Mouse (Mus musculus): ENCODE measurements around the gene Samd3. TPM values are rescaled to one million over a fixed set of nuclear protein-coding genes. Genes with fewer than 3 reads are reported as not detected.

The Samd3 gene
- polyA plus RNA-seq, 1 experiment from 2014 or later, result 0.14 TPM

DNA sequence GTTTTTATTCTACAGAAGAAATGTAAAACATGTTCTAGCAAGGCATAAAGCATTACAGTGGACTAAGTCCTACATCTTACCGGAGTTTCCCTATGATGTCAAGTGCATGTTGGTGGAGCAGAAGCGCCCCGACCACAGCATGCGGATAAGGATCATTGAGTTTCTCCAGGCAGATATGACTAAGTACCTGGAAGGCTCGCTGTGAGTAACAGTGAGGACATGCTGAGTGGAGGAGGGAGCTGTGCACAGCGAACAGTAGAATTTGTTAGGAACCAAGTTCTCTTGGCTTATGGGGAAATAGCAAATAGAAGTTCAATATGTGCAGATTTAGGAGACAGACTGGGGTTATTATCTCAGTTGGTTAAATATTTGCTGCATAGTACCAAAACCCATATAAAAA lies 15.0 kb downstream of the Samd3 start:
- ATAC-seq (no peak), DNase-seq (no peak)
- no peak overlapping the region for H3K4me2 ChIP-seq (ENCODE audit: low read depth, low read length)
- WGBS (ENCODE audit: insufficient replicate concordance), result 79% methylated on average over 6 of the region's 6 CpGs
- no peaks in the 10 kb centered on the region for H3K9me3 ChIP-seq (ENCODE audit: low read length)
- H3K27me3 ChIP-seq (ENCODE audit: insufficient read depth, low read length), result no peaks in the 10 kb centered on the region
- H3K4me1 ChIP-seq (ENCODE audit: insufficient read depth), result no peaks in the 10 kb centered on the region
- no peak overlapping the region for H3K4me3 ChIP-seq (ENCODE audit: low read depth, low read length)
- H3K27ac ChIP-seq (ENCODE audit: low read depth), result no peak overlapping the region
- no peaks in the 10 kb centered on the region for H3K36me3 ChIP-seq (replicated peaks; ENCODE audit: insufficient read depth, low read length)
- no peak overlapping the region for H3K9ac ChIP-seq (replicated peaks)
- TF ChIP-seq CTCF (IDR thresholded peaks at IDR 0.05; ENCODE audit: low read depth), result no peak
- no peak for TF ChIP-seq EP300 (IDR thresholded peaks at IDR 0.05; ENCODE audit: low read depth)

DNA sequence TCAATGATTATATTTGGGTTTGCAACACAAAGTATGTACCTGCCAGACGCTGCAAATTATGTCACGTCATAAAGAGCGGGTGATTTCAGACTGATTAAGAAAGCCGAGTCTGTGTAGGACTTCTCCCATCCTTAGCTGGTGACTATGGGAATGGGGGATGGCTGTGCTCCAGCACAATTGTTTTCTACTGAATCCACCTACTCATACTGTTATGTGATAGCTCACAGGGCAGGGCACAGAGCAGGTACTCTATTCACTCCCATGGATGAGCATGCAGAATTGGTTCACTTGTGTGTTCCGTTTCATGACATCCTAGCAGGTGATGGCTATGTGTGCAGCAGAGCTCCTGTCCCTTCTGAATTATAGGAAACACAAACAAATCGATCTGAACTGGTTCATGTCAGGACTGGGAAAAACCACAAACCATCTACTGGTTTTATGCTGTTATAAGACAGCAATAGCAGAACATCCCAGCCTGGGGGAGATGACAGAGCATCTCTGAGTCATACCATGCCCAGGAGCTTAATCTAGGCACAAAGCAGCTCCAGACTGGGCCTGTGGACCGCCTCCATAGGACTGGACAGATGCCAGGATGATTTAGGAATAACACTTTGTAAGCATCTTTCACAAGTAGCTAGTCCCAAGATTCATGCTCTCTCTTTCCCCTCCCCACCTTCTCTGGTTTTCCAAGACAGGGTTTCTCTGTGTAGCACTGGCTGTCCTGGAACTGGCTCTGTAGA lies 20.1 kb downstream of the Samd3 start:
- Histone ChIP-seq H3K27me3 (ENCODE audit: insufficient read depth, low read length) (no peaks in the 10 kb centered on the region), H3K4me1 (ENCODE audit: insufficient read depth) (no peaks in the 10 kb centered on the region), H3K9me3 (ENCODE audit: low read length) (no peaks in the 10 kb centered on the region), H3K4me3 (ENCODE audit: low read depth, low read length) (no peak overlapping the region), H3K27ac (ENCODE audit: low read depth) (no peak overlapping the region), H3K4me2 (ENCODE audit: low read depth, low read length) (no peak overlapping the region), H3K36me3 (replicated peaks; ENCODE audit: insufficient read depth, low read length) (no peaks in the 10 kb centered on the region), H3K9ac (replicated peaks) (no peak overlapping the region)
- ATAC-seq (no peak), DNase-seq (no peak)
- TF ChIP-seq CTCF (IDR thresholded peaks at IDR 0.05; ENCODE audit: low read depth), result no peak
- no peak for TF ChIP-seq EP300 (IDR thresholded peaks at IDR 0.05; ENCODE audit: low read depth)
- 72% methylated on average over 7 of the region's 7 CpGs for WGBS (ENCODE audit: insufficient replicate concordance)

DNA sequence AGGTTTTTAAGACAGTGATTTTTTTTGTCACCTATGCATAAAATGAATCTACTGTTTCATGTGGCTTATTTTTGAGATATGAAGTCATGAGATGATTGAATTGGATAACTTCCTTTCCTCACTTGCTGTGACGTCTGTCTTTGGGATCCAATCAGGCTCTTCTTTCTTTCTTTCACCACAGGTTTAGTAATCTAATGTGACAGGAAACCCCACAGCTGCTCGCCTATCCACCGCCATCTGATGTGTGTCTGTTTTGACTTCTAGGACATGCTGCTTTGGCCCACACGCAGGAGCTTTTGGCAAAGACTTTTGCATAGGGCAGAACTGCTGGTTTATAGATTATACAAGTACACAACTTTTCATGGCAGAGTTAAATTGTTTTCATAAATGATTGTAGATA lies 30.4 kb downstream of the Samd3 start:
- DNase-seq (no peak), ATAC-seq (no peak)
- WGBS (ENCODE audit: insufficient replicate concordance), result 61% methylated on average over 4 of the region's 4 CpGs
- no peak overlapping the region for H3K4me3 ChIP-seq (ENCODE audit: low read depth, low read length)
- no peak overlapping the region for H3K9ac ChIP-seq (replicated peaks)
- no peaks in the 10 kb centered on the region for H3K36me3 ChIP-seq (replicated peaks; ENCODE audit: insufficient read depth, low read length)
- H3K9me3 ChIP-seq (ENCODE audit: low read length), result no peaks in the 10 kb centered on the region
- no peak overlapping the region for H3K4me2 ChIP-seq (ENCODE audit: low read depth, low read length)
- H3K27ac ChIP-seq (ENCODE audit: low read depth), result no peak overlapping the region
- TF ChIP-seq EP300 (IDR thresholded peaks at IDR 0.05; ENCODE audit: low read depth) (no peak), CTCF (IDR thresholded peaks at IDR 0.05; ENCODE audit: low read depth) (no peak)
- no peaks in the 10 kb centered on the region for H3K27me3 ChIP-seq (ENCODE audit: insufficient read depth, low read length)
- no peaks in the 10 kb centered on the region for H3K4me1 ChIP-seq (ENCODE audit: insufficient read depth)

DNA sequence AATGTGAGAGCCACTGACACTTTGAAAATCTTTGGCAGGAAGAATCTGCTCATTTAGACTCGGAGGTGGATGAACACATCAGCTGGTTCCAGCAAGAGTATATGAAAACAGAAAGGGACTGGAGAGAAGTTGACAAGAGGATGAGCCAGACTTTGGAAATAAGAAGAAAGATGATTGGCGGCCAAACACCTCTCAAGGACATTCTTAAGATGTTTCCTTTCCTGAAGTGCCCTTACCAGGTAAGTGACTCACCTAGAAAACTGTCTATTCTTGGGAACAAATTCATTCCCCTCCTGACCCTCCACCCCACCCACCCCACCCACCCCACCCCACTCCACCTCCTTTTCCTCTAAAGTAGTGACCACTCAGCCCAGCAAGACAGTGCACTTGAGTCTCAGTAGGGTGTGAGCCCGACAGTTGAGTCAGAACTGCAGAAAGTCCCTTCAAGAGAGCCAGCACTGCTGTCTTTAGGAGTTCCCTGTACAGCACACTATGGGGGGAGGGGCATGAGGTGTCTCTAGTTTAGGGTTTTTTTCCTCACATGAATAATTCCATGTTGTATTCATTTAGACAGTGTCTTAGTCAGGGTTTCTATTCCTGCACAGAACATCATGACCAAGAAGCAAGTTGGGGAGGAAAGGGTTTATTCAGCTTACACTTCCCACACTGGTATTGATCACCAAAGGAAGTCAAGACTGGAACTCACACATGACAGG lies 34.4 kb downstream of the Samd3 start:
- Histone ChIP-seq H3K4me1 (ENCODE audit: insufficient read depth) (no peaks in the 10 kb centered on the region), H3K36me3 (replicated peaks; ENCODE audit: insufficient read depth, low read length) (no peaks in the 10 kb centered on the region), H3K9me3 (ENCODE audit: low read length) (no peaks in the 10 kb centered on the region), H3K27me3 (ENCODE audit: insufficient read depth, low read length) (no peaks in the 10 kb centered on the region), H3K9ac (replicated peaks) (no peak overlapping the region), H3K4me2 (ENCODE audit: low read depth, low read length) (no peak overlapping the region), H3K4me3 (ENCODE audit: low read depth, low read length) (no peak overlapping the region), H3K27ac (ENCODE audit: low read depth) (no peak overlapping the region)
- TF ChIP-seq CTCF (IDR thresholded peaks at IDR 0.05; ENCODE audit: low read depth), result no peak
- no peak for TF ChIP-seq EP300 (IDR thresholded peaks at IDR 0.05; ENCODE audit: low read depth)
- WGBS (ENCODE audit: insufficient replicate concordance), result 66% methylated on average over 3 of the region's 3 CpGs
- ATAC-seq, result no peak
- DNase-seq, result no peak

GRCm38 (mm10) chr10:26275414-26275813 lies 45.9 kb downstream of the Samd3 start:
- TF ChIP-seq EP300 (IDR thresholded peaks at IDR 0.05; ENCODE audit: low read depth), result no peak
- TF ChIP-seq CTCF (IDR thresholded peaks at IDR 0.05; ENCODE audit: low read depth), result no peak
- Histone ChIP-seq H3K36me3 (replicated peaks; ENCODE audit: insufficient read depth, low read length) (peaks cover 15% of the 10 kb centered on the region), H3K4me1 (ENCODE audit: insufficient read depth) (no peaks in the 10 kb centered on the region), H3K4me3 (ENCODE audit: low read depth, low read length) (no peak overlapping the region), H3K4me2 (ENCODE audit: low read depth, low read length) (no peak overlapping the region), H3K27me3 (ENCODE audit: insufficient read depth, low read length) (no peaks in the 10 kb centered on the region), H3K27ac (ENCODE audit: low read depth) (no peak overlapping the region), H3K9ac (replicated peaks) (no peak overlapping the region), H3K9me3 (ENCODE audit: low read length) (no peaks in the 10 kb centered on the region)
- 83% methylated on average over 6 of the region's 6 CpGs for WGBS (ENCODE audit: insufficient replicate concordance)
- DNase-seq (no peak), ATAC-seq (no peak)

DNA sequence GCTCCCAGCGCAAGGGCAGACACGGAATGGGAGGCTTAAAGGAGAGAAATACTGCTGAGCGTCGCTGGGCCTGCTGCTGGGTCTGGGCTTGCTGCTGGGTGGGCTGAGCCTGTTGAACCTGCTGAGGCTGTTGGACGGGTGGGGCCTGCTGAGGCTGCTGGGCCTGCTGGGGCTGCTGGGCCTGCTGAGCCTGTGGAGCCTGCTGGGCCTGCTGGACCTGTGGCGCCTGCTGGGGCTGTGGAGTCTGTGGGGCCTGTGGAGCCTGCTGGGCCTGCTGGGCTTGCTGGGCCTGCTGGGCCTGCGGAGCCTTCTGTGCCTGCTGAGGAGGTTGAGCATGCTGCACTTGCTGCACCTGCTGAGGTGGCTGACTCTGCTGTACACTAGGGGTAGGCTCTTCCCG lies 50.5 kb downstream of the Samd3 start:
- Histone ChIP-seq H3K36me3 (replicated peaks; ENCODE audit: insufficient read depth, low read length) (peaks cover 17% of the 10 kb centered on the region), H3K4me3 (ENCODE audit: low read depth, low read length) (no peak overlapping the region), H3K9me3 (ENCODE audit: low read length) (no peaks in the 10 kb centered on the region), H3K27ac (ENCODE audit: low read depth) (no peak overlapping the region), H3K27me3 (ENCODE audit: insufficient read depth, low read length) (no peaks in the 10 kb centered on the region), H3K4me2 (ENCODE audit: low read depth, low read length) (no peak overlapping the region), H3K4me1 (ENCODE audit: insufficient read depth) (no peaks in the 10 kb centered on the region), H3K9ac (replicated peaks) (no peak overlapping the region)
- WGBS (ENCODE audit: insufficient replicate concordance), result 78% methylated on average over 8 of the region's 8 CpGs
- DNase-seq (no peak), ATAC-seq (no peak)
- TF ChIP-seq EP300 (IDR thresholded peaks at IDR 0.05; ENCODE audit: low read depth) (no peak), CTCF (IDR thresholded peaks at IDR 0.05; ENCODE audit: low read depth) (no peak)
